Mouse (Mus musculus): ENCODE data around the gene Gatc. TPM values are rescaled to one million over a fixed set of nuclear protein-coding genes. Genes with fewer than 3 reads are reported as not detected.

The Gatc gene
- polyA plus RNA-seq, 1 experiment from 2014 or later, result 43.4 TPM

- peak; percentile 91 for ATAC-seq (ENCODE audit: low FRiP score, low TSS enrichment)
- H3K36me3 ChIP-seq (ENCODE audit: control insufficient read depth, insufficient read depth, low read length), result peaks cover 29% of the 10 kb centered on the region
- under 1% methylated on average over 64 of the region's 74 CpGs for WGBS
Measured at GRCm38 (mm10) chr5:115348546-115349224, 7.7 kb upstream of the Gatc start, which contains the start of gene Cox6a1. TSS of gene Cox6a1 (minus strand) at chr5:115348981.

DNA sequence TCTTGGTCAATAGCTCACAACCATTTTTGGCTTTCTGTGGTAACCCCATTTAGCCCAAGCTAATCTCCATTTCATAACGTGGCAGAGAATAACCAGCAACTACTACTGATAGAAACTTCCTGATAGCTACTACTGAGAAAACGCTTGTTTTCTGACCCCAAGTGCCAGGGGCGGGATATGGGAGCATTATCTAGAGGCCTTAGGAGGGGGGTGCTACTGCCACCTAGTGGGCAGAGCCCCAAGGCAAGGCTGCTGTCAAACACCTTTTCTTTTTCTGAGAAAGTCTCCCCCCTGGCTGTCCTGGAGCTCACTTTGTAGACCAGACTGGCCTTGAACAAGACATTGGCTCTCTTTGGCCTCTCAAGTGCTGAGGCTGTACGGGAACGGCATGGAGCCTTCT, 6.6 kb upstream of the Gatc start:
- peak; percentile 37; the same call in 1 of the 2 replicates for ATAC-seq (ENCODE audit: low FRiP score, low TSS enrichment)
- peak overlapping the region; percentile 74; the same call in 1 of the 2 replicates for H3K9ac ChIP-seq (replicated peaks; ENCODE audit: low read length)

More at GRCm38 (mm10) chr5:115348546-115349224, 7.7 kb upstream of the Gatc start, which contains the start of gene Cox6a1:
- H3K4me3 ChIP-seq (replicated peaks; ENCODE audit: low read depth, low read length), result peak within 1 kb of the TSS; percentile 87
- H3K27ac ChIP-seq (replicated peaks; ENCODE audit: low read depth, low read length), result peak within 1 kb of the TSS; percentile 81
- peak within 1 kb of the TSS; percentile 97 for H3K4me2 ChIP-seq (ENCODE audit: low read length)
- H3K9me3 ChIP-seq (ENCODE audit: control insufficient read depth, low read length), result no peaks in the 10 kb centered on the region
- peak within 1 kb of the TSS; percentile 74 for H3K9ac ChIP-seq (replicated peaks; ENCODE audit: low read length)
- peaks cover 12% of the 10 kb centered on the region for H3K4me1 ChIP-seq (ENCODE audit: control insufficient read depth, insufficient read depth, low read length)
- no peaks in the 10 kb centered on the region for H3K27me3 ChIP-seq (ENCODE audit: control insufficient read depth, insufficient read depth, low read length)
- peak; percentile 100 for DNase-seq

DNA sequence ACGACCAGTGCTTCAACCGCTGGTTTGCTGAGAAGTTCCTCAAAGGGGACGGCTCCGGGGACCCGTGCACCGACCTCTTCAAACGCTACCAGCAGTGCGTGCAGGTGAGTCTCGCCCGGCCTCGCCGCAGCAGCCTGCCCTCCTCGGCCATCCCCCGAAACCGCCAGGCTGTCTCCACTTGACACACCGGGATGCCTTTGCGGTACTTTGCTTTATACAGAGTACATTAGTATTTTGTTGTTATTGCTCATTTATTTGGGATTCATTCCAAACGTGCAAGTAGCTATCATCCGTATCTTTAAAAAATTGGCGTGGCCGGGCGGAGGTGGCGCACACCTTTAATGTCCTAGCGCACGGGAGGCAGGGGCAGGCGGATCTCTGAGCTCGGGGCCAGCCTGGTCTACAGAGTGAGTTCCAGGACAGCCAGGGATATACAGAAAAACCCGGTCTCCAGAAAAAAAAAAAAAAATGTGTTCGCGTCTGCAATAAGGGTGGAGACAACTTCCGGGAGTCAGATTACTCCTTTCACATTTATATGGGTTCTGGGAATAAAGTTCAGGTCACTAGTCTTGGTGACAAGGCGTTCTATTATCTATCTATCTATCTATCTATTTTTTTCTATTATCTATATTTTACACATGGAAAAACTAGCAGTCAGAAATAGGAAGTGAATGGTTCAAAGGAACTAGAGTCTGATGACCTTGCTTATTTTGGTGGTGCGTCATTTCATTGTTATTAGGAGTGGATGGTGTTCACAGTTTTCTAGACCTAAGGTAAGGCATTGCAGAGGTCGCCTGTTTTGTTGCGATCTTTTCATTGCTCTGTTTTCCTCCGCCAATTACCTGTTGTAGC, 562 bp upstream of the Gatc start:
- Histone ChIP-seq H3K9me3 (ENCODE audit: control insufficient read depth, low read length) (no peaks in the 10 kb centered on the region), H3K36me3 (ENCODE audit: control insufficient read depth, insufficient read depth, low read length) (peaks cover 41% of the 10 kb centered on the region), H3K27ac (replicated peaks; ENCODE audit: low read depth, low read length) (peak overlapping the region; percentile 90), H3K27me3 (ENCODE audit: control insufficient read depth, insufficient read depth, low read length) (no peaks in the 10 kb centered on the region), H3K4me3 (replicated peaks; ENCODE audit: low read depth, low read length) (peak overlapping the region; percentile 84), H3K9ac (replicated peaks; ENCODE audit: low read length) (peak overlapping the region; percentile 81), H3K4me1 (ENCODE audit: control insufficient read depth, insufficient read depth, low read length) (peaks cover 16% of the 10 kb centered on the region), H3K4me2 (ENCODE audit: low read length) (peak overlapping the region; percentile 61)
- ATAC-seq (ENCODE audit: low FRiP score, low TSS enrichment) (0 out of 2 replicates have a peak, but pooled peaks have one; percentile 20), DNase-seq (no peak)
- WGBS, result 13% methylated on average over 36 of the region's 36 CpGs

More for the DNA sequence above, 6.6 kb upstream of the Gatc start:
- 3% methylated on average over 5 of the region's 5 CpGs for WGBS
- Histone ChIP-seq H3K4me2 (ENCODE audit: low read length) (peak overlapping the region; percentile 97), H3K4me3 (replicated peaks; ENCODE audit: low read depth, low read length) (peak overlapping the region; percentile 87), H3K27me3 (ENCODE audit: control insufficient read depth, insufficient read depth, low read length) (no peaks in the 10 kb centered on the region), H3K9me3 (ENCODE audit: control insufficient read depth, low read length) (no peaks in the 10 kb centered on the region), H3K4me1 (ENCODE audit: control insufficient read depth, insufficient read depth, low read length) (peaks cover 12% of the 10 kb centered on the region), H3K36me3 (ENCODE audit: control insufficient read depth, insufficient read depth, low read length) (peaks cover 40% of the 10 kb centered on the region), H3K27ac (replicated peaks; ENCODE audit: low read depth, low read length) (no peak overlapping the region)
- peak; percentile 88 for DNase-seq

- H3K4me1 ChIP-seq (ENCODE audit: control insufficient read depth, insufficient read depth, low read length), result peaks cover 16% of the 10 kb centered on the region
- H3K36me3 ChIP-seq (ENCODE audit: control insufficient read depth, insufficient read depth, low read length), result peaks cover 41% of the 10 kb centered on the region
- no peaks in the 10 kb centered on the region for H3K27me3 ChIP-seq (ENCODE audit: control insufficient read depth, insufficient read depth, low read length)
- ATAC-seq (ENCODE audit: low FRiP score, low TSS enrichment) (no peak), DNase-seq (no peak)
- H3K4me2 ChIP-seq (ENCODE audit: low read length), result peak overlapping the region; percentile 61
- WGBS, result 35% methylated on average over 7 of the region's 7 CpGs
- H3K9me3 ChIP-seq (ENCODE audit: control insufficient read depth, low read length), result no peaks in the 10 kb centered on the region
- H3K9ac ChIP-seq (replicated peaks; ENCODE audit: low read length), result peak overlapping the region; percentile 81; the same call in 1 of the 2 replicates
- H3K4me3 ChIP-seq (replicated peaks; ENCODE audit: low read depth, low read length), result peak overlapping the region; percentile 84
- H3K27ac ChIP-seq (replicated peaks; ENCODE audit: low read depth, low read length), result no peak overlapping the region
Measured at GRCm38 (mm10) chr5:115340007-115340406, 971 bp downstream of the Gatc start.

DNA sequence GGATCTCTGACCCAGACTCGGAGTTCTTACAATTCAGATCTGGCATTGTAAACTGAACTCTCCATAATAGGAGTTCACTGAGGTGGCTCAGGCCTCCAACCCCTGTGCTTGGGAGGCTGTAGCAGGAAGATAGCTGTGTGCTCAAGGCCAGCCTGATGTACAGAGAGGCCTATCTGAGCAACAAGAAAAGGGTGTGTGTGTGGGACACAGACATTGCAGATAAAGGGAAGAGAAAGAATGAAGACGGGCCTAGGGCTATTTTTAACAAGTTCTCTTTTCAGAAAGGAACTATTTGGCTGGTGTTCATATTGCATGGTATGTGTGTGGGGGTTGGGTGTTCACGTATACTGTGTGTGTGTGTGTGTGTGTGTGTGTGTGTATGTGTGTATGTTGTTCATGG, 7.4 kb downstream of the Gatc start:
- H3K4me1 ChIP-seq (ENCODE audit: control insufficient read depth, insufficient read depth, low read length), result peaks cover 9% of the 10 kb centered on the region; the same call in 1 of the 2 replicates
- H3K9me3 ChIP-seq (ENCODE audit: control insufficient read depth, low read length), result no peaks in the 10 kb centered on the region
- peaks cover 66% of the 10 kb centered on the region for H3K36me3 ChIP-seq (ENCODE audit: control insufficient read depth, insufficient read depth, low read length)
- 85% methylated on average over 3 of the region's 3 CpGs for WGBS
- DNase-seq (no peak), ATAC-seq (ENCODE audit: low FRiP score, low TSS enrichment) (no peak)
- H3K9ac ChIP-seq (replicated peaks; ENCODE audit: low read length), result no peak overlapping the region
- no peak overlapping the region for H3K4me2 ChIP-seq (ENCODE audit: low read length)
- no peaks in the 10 kb centered on the region for H3K27me3 ChIP-seq (ENCODE audit: control insufficient read depth, insufficient read depth, low read length)
- no peak overlapping the region for H3K27ac ChIP-seq (replicated peaks; ENCODE audit: low read depth, low read length)
- H3K4me3 ChIP-seq (replicated peaks; ENCODE audit: low read depth, low read length), result no peak overlapping the region

DNA sequence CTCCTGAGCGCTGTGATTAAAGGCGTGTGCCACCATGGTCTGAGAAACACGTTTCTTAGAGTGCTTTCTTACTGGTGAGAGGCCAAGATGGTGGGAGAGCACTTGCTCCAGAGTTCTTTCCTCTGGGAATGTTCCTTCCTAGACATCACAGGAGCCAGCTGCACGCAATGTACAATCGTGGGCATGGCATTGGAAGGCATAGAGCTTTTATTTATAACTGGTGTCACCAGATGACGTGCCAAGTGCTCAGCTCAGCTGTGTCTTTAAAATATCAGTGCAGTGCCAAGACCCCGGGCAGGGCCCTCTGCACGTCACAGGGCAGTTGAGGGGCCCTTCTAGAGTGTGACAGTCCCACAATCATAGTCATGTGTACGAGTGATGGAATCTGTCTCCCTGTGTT, 10.0 kb downstream of the Gatc start:
- DNase-seq (no peak), ATAC-seq (ENCODE audit: low FRiP score, low TSS enrichment) (no peak)
- Histone ChIP-seq H3K9ac (replicated peaks; ENCODE audit: low read length) (no peak overlapping the region), H3K9me3 (ENCODE audit: control insufficient read depth, low read length) (no peaks in the 10 kb centered on the region), H3K27me3 (ENCODE audit: control insufficient read depth, insufficient read depth, low read length) (no peaks in the 10 kb centered on the region), H3K4me2 (ENCODE audit: low read length) (no peak overlapping the region), H3K27ac (replicated peaks; ENCODE audit: low read depth, low read length) (no peak overlapping the region), H3K4me1 (ENCODE audit: control insufficient read depth, insufficient read depth, low read length) (peaks cover 15% of the 10 kb centered on the region), H3K4me3 (replicated peaks; ENCODE audit: low read depth, low read length) (no peak overlapping the region), H3K36me3 (ENCODE audit: control insufficient read depth, insufficient read depth, low read length) (peaks cover 61% of the 10 kb centered on the region)
- 93% methylated on average over 9 of the region's 9 CpGs for WGBS

DNA sequence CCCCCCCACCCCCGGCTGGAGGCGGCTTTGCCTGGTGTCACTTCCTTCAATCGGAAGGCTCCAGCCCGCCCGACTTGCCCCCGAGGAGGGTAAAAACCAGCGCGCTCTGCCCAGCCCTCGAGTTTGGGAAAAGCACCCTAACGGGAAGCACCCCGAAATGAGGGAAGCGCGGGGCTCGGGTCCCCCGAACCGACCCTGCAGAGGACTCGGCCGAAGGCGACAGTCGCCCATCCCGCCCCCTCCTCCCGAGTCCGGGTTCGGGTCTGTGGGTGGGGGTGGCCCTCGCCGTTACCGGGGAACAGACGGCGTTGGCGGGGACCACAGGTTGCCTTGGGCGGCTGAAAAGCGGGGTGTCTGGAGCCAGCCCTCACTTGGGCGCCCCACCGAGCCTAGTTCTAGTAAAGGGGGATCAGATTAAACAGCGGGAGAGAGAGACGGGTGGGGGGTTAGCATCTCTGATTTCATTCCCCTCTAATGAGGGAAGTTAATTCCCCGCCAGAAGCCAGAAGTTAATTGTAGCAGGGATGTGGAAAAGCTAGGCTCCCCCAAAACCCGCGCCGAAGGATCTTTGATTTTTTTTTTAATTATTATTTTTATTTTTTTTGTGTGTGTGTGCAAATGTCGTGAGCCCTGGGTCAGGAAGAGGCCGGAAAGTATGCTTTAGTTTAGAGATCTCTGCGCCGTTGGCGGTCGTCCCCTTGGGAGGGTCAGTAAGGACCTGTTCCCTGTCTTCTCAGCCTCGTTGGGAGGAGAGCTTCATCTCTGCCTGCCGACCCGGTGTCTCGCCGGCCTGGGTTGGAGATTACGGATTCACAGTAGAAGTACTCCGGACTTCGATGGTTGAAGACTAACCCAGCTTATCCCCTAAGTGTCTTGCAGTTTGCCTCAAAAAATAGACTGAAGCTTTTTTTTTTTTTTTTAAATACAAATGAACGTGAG, 13.1 kb downstream of the Gatc start:
- DNase-seq (peak; percentile 43), ATAC-seq (ENCODE audit: low FRiP score, low TSS enrichment) (peak; percentile 35; the same call in 1 of the 2 replicates)
- peaks cover 19% of the 10 kb centered on the region for H3K4me1 ChIP-seq (ENCODE audit: control insufficient read depth, insufficient read depth, low read length)
- H3K9ac ChIP-seq (replicated peaks; ENCODE audit: low read length), result peak overlapping the region; percentile 92
- peak overlapping the region; percentile 86 for H3K4me2 ChIP-seq (ENCODE audit: low read length)
- H3K36me3 ChIP-seq (ENCODE audit: control insufficient read depth, insufficient read depth, low read length), result peaks cover 30% of the 10 kb centered on the region
- no peaks in the 10 kb centered on the region for H3K9me3 ChIP-seq (ENCODE audit: control insufficient read depth, low read length)
- H3K27me3 ChIP-seq (ENCODE audit: control insufficient read depth, insufficient read depth, low read length), result no peaks in the 10 kb centered on the region
- peak overlapping the region; percentile 86 for H3K27ac ChIP-seq (replicated peaks; ENCODE audit: low read depth, low read length)
- WGBS, result under 1% methylated on average over 55 of the region's 55 CpGs
- peak overlapping the region; percentile 92 for H3K4me3 ChIP-seq (replicated peaks; ENCODE audit: low read depth, low read length)

Data from midbrain, embryonic 14.5 days (tissue).